Mouse (Mus musculus): Measurements from ENCODE around the gene Agmat.

DNA sequence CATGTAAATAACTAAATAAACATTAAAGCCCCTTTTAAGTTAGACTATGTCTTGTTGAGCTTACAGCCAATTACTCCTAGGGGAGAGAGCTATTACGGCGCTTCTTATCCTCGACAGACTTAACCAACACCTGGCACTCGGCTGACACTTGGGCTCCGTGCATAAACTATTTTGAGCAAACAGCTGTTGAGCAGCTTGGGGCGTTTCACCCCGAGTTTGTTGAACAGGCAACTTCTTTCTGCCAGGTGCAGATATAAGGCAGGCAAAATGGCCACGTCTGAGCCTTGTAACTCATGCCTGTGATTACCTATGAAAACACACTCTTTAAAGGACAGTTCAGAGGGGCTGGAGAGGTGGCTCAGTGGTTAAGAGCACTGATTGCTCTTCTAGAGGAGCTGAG lies 8.5 kb upstream of the Agmat start:
- TF ChIP-seq POLR2A (IDR thresholded peaks at IDR 0.05; ENCODE audit: extremely low read depth, insufficient read depth, low read length) (no peak), CTCF (IDR thresholded peaks at IDR 0.05; ENCODE audit: extremely low read depth, insufficient read depth, low read length) (no peak)
